Mouse (Mus musculus): ENCODE results near the gene Dok7. TPM values are rescaled to one million over a fixed set of nuclear protein-coding genes. Genes with fewer than 3 reads are reported as not detected.

The Dok7 gene
- polyA plus RNA-seq (2015; fragmentation: Nextera tagmentation; extraction: Ambion mirVana) = 0.89 and 1.3 TPM in 2 replicates

DNA sequence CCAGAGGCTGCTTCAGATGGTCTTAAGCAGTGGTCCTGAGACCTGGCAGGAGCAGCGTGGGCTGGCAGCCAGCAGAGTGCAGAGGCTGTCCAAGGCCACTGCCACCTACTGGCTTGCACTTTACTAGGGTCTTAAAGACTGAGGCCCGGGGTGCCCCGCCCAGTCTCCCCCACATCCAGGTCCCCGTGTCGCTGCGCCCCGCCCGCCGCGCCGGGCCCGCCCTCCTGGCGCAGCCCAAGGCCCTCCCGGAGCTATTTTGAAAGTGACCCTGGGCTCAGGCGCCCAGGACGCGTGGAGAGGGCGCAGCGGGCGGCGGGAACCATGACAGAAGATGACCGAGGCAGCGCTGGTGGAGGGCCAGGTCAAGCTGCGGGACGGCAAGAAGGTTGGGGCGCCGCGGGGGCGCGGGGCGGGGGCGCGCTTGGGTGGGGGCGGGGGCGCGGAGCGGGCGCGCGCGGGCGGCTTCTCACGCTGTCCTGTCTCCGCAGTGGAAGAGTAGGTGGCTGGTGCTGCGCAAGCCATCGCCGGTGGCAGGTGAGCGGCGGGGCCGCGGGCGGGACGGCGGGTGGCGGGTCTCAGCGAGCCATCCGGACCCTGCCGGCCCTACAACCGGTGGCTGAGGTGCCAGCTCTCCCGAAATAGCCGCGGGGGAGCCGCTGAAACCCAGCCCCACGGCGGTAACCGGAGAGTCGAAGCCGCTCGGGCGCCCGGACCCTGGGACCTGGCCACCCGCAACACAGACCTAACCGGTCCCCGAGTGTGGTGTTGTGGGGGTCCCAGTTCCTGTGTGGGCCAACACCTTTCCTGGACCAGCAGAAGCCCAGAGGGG, at the start of gene Dok7:
Gene Dok7, plus strand, starts transcription at position 163 of the 829 bp plus-strand sequence.
- H3K36me3 ChIP-seq (ENCODE audit: insufficient read depth, low read length) = no peaks in the 10 kb centered on the region
- WGBS = under 1% methylated on average over 63 of the region's 74 CpGs
- H3K9me3 ChIP-seq (replicated peaks; ENCODE audit: low read length) = no peaks in the 10 kb centered on the region
- H3K4me3 ChIP-seq (replicated peaks; ENCODE audit: low read depth, low read length) = peak within 1 kb of the TSS; percentile 62
- ATAC-seq (replicated peaks; ENCODE audit: low FRiP score, low read depth) (peak; percentile 55), DNase-seq (ENCODE audit: low spot score) (peak; percentile 62)
- H3K27ac ChIP-seq = no peak within 1 kb of the TSS
- TF ChIP-seq CTCF (IDR thresholded peaks at IDR 0.05; ENCODE audit: low read depth) = peak; percentile 40; the same call in 1 of the 2 replicates
- H3K9ac ChIP-seq (ENCODE audit: low read depth, low read length) = peak within 1 kb of the TSS; percentile 58
- H3K4me1 ChIP-seq (replicated peaks; ENCODE audit: insufficient read depth, low read length) = 0 out of 2 replicates have a peak, but pooled peaks cover 8% of the 10 kb centered on the region
- H3K27me3 ChIP-seq (ENCODE audit: insufficient read depth, low read length) = no peaks in the 10 kb centered on the region
- H3K4me2 ChIP-seq (ENCODE audit: low read length) = peak within 1 kb of the TSS; percentile 99

DNA sequence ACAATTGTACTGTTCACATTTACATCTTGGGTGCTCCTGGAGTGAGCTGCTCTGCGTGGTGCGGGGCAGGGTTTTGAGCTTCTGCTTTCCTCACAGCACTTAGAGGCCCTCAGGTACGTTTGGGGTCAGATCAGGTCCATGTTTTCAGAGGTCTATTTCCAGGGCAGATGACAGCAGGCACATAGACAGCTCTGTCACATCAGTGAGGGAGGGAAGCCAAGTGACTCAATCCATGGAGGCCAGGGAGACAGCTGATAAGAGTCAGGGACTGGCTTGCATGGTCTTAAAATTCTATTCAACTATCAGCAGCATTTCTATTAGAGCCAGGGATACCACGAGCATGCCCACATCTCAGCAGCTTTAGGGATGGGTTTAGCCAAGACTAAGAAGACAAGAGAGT, 47.4 kb upstream of the Dok7 start:
- WGBS = 92% methylated on average over 4 of the region's 4 CpGs
- H3K4me3 ChIP-seq (replicated peaks; ENCODE audit: low read depth, low read length) = no peak overlapping the region
- no peak overlapping the region for H3K27ac ChIP-seq
- H3K27me3 ChIP-seq (ENCODE audit: insufficient read depth, low read length) = no peaks in the 10 kb centered on the region
- 0 out of 2 replicates have a peak, but pooled peaks cover 7% of the 10 kb centered on the region for H3K36me3 ChIP-seq (ENCODE audit: insufficient read depth, low read length)
- DNase-seq (ENCODE audit: low spot score) (no peak), ATAC-seq (replicated peaks; ENCODE audit: low FRiP score, low read depth) (no peak)
- H3K4me1 ChIP-seq (replicated peaks; ENCODE audit: insufficient read depth, low read length) = no peaks in the 10 kb centered on the region; the same call in 1 of the 2 replicates
- H3K9me3 ChIP-seq (replicated peaks; ENCODE audit: low read length) = no peaks in the 10 kb centered on the region
- no peak overlapping the region for H3K4me2 ChIP-seq (ENCODE audit: low read length)
- TF ChIP-seq CTCF (IDR thresholded peaks at IDR 0.05; ENCODE audit: low read depth) = no peak
- no peak overlapping the region for H3K9ac ChIP-seq (ENCODE audit: low read depth, low read length)

DNA sequence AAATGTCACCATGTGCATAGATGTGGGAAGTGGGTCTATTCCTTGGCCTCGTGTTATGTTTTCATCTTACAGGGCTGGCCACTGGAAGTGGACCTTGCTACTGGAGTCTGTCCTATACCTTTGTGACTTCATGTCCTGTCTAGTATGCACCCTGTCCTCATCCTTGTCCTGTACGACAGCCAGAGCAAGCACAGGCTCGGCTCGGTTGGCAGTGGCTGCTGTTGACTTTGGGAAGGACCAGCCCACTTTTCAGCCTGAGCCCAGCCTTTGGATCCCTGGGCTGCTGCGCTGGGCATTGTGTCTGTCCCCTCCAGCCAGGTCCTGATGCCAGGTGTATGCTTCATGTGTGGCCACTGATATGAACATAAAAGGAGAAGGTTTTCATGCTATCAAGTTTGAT, 45.9 kb upstream of the Dok7 start:
- Histone ChIP-seq H3K4me1 (replicated peaks; ENCODE audit: insufficient read depth, low read length) (no peaks in the 10 kb centered on the region), H3K9me3 (replicated peaks; ENCODE audit: low read length) (no peaks in the 10 kb centered on the region), H3K9ac (ENCODE audit: low read depth, low read length) (no peak overlapping the region), H3K4me3 (replicated peaks; ENCODE audit: low read depth, low read length) (no peak overlapping the region), H3K27ac (no peak overlapping the region), H3K36me3 (ENCODE audit: insufficient read depth, low read length) (0 out of 2 replicates have a peak, but pooled peaks cover 7% of the 10 kb centered on the region), H3K4me2 (ENCODE audit: low read length) (no peak overlapping the region), H3K27me3 (ENCODE audit: insufficient read depth, low read length) (no peaks in the 10 kb centered on the region)
- DNase-seq (ENCODE audit: low spot score) = no peak
- WGBS = 65% methylated on average over 5 of the region's 5 CpGs
- TF ChIP-seq CTCF (IDR thresholded peaks at IDR 0.05; ENCODE audit: low read depth) = no peak
- ATAC-seq (replicated peaks; ENCODE audit: low FRiP score, low read depth) = no peak

DNA sequence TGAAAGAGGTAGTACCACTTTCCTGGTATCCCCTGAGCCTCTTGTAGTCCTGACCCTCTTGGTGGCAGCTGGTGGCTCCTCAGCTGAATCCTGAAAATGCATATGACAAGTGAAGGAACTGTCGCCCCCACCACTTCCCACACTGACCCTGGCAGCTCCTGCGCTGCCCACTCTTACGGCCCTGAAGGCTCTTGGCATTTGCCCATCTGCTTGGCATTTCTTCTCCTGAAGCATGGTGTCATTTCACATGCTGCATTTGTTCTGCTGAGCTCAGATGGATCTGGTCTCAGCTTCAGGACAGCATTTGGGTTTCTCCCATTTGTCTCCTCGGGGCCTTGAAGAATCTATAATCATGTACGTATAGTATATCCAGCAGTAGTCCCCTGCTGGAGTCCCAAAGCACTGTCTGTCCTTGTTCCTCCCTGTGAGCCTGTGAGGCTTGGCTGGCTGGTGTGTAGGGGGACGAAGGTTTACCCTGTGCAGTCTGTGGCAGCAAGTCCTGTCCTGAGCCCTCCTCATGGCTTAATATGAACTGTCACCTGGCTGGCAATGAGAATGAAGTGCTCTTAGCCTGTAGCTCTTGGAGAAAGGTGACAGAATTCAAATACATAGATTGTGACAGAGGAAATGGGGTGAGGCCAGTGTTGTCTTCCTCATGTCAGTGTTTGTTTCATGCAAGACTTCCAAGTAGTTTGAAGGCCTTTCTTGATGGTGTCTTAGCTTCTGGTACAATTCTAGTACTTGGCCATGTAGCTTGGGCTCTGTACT, 45.2 kb upstream of the Dok7 start:
- Histone ChIP-seq H3K9ac (ENCODE audit: low read depth, low read length) (no peak overlapping the region), H3K27ac (no peak overlapping the region), H3K27me3 (ENCODE audit: insufficient read depth, low read length) (no peaks in the 10 kb centered on the region), H3K36me3 (ENCODE audit: insufficient read depth, low read length) (0 out of 2 replicates have a peak, but pooled peaks cover 7% of the 10 kb centered on the region), H3K4me3 (replicated peaks; ENCODE audit: low read depth, low read length) (no peak overlapping the region), H3K4me1 (replicated peaks; ENCODE audit: insufficient read depth, low read length) (no peaks in the 10 kb centered on the region), H3K9me3 (replicated peaks; ENCODE audit: low read length) (no peaks in the 10 kb centered on the region), H3K4me2 (ENCODE audit: low read length) (no peak overlapping the region)
- TF ChIP-seq CTCF (IDR thresholded peaks at IDR 0.05; ENCODE audit: low read depth) = no peak
- no peak for DNase-seq (ENCODE audit: low spot score)
- no peak for ATAC-seq (replicated peaks; ENCODE audit: low FRiP score, low read depth)
- 89% methylated on average over 6 of the region's 6 CpGs for WGBS

DNA sequence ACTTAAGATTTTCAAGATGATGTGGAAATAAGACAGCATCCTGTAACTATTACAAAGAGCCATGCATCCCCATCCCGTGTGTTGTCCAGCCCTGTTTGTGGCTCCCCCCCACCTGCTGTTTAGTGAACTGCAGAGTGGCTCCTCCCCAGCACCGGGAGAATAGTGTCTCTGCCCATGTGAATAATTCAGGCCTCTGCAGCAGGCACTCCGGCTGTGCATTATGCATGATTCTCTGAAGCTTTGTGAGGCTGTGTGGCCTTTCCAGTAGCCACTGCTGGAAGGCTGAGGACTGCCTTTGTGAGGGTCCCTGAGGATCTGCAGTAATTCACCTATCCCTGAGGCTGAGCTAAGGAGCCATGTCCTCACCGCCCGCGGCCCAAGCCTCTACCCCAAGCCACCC, 42.5 kb upstream of the Dok7 start:
- H3K4me3 ChIP-seq (replicated peaks; ENCODE audit: low read depth, low read length) = no peak overlapping the region
- WGBS = 68% methylated on average over 6 of the region's 6 CpGs
- H3K9ac ChIP-seq (ENCODE audit: low read depth, low read length) = no peak overlapping the region
- no peak overlapping the region for H3K4me2 ChIP-seq (ENCODE audit: low read length)
- H3K27me3 ChIP-seq (ENCODE audit: insufficient read depth, low read length) = no peaks in the 10 kb centered on the region
- 0 out of 2 replicates have a peak, but pooled peaks cover 3% of the 10 kb centered on the region for H3K36me3 ChIP-seq (ENCODE audit: insufficient read depth, low read length)
- no peaks in the 10 kb centered on the region for H3K9me3 ChIP-seq (replicated peaks; ENCODE audit: low read length)
- DNase-seq (ENCODE audit: low spot score) (no peak), ATAC-seq (replicated peaks; ENCODE audit: low FRiP score, low read depth) (no peak)
- H3K27ac ChIP-seq = no peak overlapping the region
- H3K4me1 ChIP-seq (replicated peaks; ENCODE audit: insufficient read depth, low read length) = no peaks in the 10 kb centered on the region
- TF ChIP-seq CTCF (IDR thresholded peaks at IDR 0.05; ENCODE audit: low read depth) = no peak

DNA sequence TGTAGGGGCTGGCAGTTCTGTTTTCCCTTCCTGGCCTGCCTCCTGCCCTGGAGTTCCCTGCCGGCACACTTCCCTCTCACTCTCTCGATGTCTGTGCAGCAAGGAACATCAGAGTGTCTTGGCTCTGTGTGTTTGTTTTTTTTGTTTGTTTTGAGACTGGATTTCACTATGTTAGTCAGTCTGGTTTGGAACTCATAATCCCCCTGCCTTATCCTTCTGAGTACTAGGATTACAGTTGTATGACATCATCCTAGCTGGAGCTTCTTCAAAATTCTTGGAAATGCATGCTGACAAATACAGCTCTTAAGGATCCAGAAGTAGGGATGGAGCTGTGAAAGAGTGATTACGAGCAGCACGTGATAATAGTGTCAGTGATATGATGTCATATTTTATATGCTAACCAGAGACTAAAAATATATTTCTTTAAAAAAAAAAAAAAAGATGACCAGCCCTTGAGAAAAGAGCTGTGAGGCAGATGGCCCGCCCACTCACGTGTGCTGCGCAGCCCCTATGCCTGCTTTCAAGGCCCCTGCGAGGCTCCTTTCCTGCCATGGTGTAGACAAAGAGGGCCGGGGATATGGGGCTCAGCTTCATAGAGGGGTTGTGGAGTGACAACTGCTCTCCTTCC, 36.8 kb upstream of the Dok7 start:
- H3K9me3 ChIP-seq (replicated peaks; ENCODE audit: low read length) = no peaks in the 10 kb centered on the region
- DNase-seq (ENCODE audit: low spot score) (no peak), ATAC-seq (replicated peaks; ENCODE audit: low FRiP score, low read depth) (no peak)
- WGBS = 78% methylated on average over 9 of the region's 9 CpGs
- no peak overlapping the region for H3K27ac ChIP-seq
- no peaks in the 10 kb centered on the region for H3K4me1 ChIP-seq (replicated peaks; ENCODE audit: insufficient read depth, low read length)
- no peak overlapping the region for H3K9ac ChIP-seq (ENCODE audit: low read depth, low read length)
- no peak overlapping the region for H3K4me3 ChIP-seq (replicated peaks; ENCODE audit: low read depth, low read length)
- no peaks in the 10 kb centered on the region for H3K27me3 ChIP-seq (ENCODE audit: insufficient read depth, low read length)
- 0 out of 2 replicates have a peak, but pooled peaks cover 14% of the 10 kb centered on the region for H3K36me3 ChIP-seq (ENCODE audit: insufficient read depth, low read length)
- H3K4me2 ChIP-seq (ENCODE audit: low read length) = no peak overlapping the region
- no peak for TF ChIP-seq CTCF (IDR thresholded peaks at IDR 0.05; ENCODE audit: low read depth)
